Mouse (Mus musculus) thymus, postnatal 10 days (tissue): ENCODE results near the gene Nrg3.

Experiments
- DNase-seq, 2 experiments: peaks; one replicate each; pipeline ENCODE4 v3.0.0; 2021; ENCODE audit warnings: low spot score in 2 of 2

Nrg3 gene

GRCm38 (mm10) chr14:39472790-39473761 lies at the start of gene Nrg3:
Gene Nrg3, minus strand, starts transcription at chr14:39473088.
- DNase-seq, result no peak

DNA sequence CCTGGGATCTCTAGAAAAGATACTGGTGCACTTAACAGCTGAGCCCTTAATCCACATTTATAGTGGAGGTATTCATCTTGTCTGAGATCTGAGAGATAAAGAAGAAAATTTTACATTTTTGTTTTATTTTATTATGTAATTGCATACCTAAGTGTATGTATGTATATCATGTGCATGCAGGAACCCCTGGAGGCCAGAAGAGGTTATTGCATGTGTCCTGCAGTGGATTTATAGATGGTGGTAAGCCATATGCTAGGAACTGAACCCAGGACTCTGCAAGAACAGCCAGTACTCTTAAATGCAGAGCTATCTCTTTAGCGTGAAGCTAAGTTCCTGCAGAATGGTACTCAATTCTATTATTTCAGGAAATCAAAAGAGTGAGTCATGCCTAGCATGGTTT lies 36.1 kb upstream of the Nrg3 start:
- DNase-seq, result no peak

DNA sequence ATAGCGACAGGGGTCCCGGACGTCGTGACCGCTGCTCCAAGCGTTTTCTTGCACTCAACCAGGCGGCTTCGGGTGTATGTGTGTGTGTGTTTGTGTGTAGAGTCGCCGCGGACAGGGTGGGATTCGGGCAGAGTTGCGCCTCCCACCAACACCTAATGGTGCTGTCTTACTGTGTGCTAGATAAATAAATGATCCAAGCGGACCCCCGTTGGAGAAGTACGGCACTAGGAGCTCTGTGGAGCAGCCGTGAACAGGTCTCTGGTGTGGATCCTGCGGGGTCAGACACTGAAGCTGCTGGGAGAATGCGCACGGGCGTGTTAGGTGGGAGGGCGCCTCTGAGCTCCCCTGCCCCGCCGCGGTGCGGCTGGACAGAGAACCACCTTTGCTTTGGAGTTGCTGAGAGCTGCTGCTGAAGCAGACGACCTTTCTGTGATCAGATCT lies 903 bp upstream of the Nrg3 start:
- DNase-seq, result no peak

- DNase-seq, result no peak
Measured at GRCm38 (mm10) chr14:39472146-39472751, 639 bp downstream of the Nrg3 start.

DNA sequence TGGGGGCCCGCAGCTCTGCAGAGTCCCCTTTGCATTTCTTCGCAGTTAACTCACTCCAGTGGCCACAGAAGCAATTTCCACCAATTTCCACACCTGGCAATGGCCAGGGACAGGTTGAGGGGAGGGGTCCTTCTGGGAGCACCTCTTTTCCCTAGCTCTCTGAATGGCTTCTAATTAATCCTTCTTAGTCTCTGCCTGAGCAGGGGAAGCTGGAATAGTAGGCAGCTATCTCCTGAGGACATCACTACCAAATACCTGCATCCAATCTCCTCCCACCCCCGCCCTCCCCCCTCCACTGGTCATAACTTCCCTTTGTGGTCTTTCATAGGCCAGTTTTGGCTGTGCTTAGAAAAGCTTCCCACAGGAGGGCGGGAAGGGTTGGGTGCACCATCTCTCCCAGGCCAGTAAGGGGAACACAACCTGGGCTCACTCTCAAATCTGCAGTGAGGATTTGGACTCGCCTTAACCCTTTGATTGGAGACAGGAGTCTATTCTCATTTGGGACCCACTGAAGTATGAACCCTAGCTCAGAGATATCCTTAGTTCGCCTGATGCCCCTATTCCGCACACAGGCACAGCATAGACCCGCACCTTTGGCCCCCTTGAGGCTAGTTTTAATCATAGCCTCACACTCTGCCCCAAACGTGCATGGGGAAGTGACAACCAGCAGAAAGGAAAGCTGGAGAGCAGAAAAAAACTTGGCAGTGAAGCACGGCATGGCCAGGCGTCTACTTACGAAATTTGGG lies 1.5 kb downstream of the Nrg3 start:
- DNase-seq, result no peak

- DNase-seq, result no peak
Measured at GRCm38 (mm10) chr14:39445501-39445900, 27.4 kb downstream of the Nrg3 start.

DNA sequence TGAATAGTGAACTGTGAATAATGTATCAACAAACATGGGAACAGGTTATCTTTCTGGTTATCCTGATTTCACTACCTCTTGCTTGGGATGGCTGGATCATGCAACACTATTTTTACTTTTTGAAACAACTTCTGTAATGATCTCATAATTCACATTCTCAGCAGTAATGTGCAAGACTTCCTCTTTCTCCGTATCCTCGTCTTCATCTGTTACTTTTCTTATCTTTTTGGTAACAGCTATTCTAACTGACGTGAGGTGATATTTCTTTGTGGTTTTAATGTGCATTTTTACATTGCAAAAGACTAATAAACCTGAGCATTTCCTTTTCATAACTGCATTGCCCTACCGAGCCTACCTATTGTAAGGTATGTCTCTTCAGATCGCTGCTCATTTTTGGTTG lies 44.4 kb downstream of the Nrg3 start:
- no peak for DNase-seq

DNA sequence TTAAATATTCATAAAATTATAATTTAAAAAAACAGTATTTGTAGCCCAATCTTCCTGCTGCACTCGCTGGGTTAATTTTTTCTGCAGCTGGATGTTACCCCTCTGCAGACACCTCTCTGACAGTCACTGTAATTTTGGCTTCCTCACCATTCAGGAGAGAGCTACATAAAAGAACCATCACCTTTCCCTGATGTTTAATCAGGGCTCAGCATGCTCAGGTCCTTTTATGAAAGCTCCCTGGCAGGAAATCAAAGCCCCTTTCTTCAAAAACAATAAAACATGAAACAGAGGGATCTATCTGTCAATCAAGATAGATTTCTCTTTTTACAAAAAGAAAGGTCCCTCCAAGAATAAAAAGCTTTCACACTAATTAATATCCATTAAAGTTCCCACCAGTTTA lies 51.0 kb downstream of the Nrg3 start:
- no peak for DNase-seq

- DNase-seq, result no peak
Measured at GRCm38 (mm10) chr14:39413270-39413669, 59.6 kb downstream of the Nrg3 start.

DNA sequence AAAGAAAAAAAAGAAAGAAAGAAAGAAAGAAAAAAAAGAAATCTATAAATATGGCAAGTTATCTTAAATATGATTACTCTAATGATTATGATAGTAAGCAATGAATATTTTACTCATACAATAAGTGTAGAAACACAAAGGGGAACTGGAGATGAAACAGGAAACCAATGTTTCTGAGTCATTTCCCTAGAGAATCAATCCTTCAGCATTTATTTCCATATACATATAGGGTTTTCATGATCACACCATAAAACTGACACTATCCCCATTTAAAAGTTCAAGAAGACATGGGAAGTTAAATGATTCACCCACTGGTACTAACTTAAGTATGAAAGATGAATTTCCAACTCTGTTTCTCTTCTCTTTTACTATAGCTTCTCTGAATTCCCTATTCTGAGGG lies 86.0 kb downstream of the Nrg3 start:
- no peak for DNase-seq

DNA sequence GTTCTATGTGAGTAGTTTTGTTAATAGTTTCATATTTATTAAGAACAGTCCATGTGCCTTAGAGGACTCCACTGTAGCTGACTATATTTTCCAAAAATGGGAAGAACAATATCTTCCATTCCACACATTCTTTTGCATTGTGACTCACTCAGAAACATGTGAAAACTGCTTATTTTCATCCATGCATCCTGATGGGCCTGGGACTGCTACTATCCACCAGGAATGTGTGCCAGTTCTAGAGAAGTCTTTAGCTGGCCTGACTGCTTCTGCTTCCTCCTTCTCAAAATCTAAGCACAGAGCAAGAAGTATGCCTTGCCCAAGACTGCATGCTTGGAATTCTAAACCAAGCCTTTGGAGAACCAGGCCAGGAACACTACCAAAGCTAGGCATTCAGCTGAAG lies 91.6 kb downstream of the Nrg3 start:
- DNase-seq, result no peak

DNA sequence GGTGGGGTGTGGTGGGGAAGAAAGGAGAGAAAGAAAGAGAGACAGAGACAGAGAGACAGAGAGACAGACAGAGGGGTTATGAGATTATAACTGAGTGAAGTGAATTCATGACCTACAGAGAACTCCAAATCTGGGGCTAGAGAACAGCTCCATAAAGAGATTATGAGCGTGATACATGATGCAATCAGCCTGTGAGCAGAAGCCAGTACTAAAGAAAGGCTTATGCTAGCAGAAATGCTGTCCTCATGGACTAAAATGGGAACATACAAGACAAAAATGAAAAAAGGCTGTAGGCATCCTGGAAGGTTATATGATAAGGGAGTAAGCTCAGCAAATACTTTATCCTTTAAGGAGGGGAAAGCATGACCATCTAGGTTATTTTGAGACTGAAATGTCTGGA lies 99.7 kb downstream of the Nrg3 start:
- no peak for DNase-seq

DNA sequence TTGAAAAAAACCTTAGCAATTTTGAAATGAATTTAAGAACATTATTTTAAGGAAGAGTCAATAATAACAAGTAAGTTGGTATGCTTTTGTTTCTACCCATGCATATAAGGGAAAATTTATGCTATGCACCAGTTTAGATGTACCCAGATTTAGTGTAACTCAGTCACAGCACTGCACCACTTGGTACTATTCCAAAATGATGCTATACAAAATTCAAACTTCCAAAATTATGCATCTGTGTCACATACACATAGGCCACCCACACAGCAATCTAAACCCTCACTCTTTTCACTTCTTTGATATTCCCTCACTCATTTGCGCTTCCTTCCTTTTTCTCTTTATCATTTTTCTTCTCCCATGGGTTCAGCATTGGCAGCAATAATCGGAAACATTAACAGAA lies 116.6 kb downstream of the Nrg3 start:
- DNase-seq, result no peak

DNA sequence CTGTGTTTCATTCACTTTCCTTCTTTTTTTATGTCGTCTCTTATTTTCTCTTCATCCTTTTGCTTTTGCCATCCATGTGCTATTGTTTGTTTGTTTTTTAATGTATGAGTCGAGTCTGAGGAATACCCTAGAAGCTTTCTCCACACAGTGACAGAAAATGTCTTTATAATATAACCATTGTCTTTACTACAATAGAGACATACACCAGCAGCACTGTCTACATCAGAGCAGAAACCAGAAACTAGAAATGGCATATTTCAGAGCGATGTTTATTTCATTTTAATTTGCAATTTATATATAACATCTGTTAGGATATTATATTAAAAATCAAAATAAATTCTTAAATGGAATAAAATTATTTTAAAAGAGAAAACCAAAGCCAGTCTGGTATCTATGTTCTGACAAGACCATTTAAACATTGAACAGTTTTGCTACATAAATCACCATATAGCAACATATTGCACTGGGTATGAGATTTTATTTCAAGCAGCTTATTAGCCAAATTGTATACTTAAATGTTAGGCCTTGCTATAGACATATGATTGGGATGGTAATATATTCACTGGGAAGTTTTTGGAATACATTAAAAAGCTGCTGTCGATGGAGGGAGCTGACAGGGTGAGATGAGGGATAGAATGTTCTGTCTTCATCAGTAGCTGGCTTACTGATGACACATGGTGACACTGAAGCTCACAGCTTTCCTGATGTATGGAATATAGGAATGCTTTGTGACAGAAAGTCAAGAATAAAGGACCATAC lies 120.7 kb downstream of the Nrg3 start:
- DNase-seq, result no peak

- no peak for DNase-seq
Measured at GRCm38 (mm10) chr14:39317424-39318110, 155.3 kb downstream of the Nrg3 start.

DNA sequence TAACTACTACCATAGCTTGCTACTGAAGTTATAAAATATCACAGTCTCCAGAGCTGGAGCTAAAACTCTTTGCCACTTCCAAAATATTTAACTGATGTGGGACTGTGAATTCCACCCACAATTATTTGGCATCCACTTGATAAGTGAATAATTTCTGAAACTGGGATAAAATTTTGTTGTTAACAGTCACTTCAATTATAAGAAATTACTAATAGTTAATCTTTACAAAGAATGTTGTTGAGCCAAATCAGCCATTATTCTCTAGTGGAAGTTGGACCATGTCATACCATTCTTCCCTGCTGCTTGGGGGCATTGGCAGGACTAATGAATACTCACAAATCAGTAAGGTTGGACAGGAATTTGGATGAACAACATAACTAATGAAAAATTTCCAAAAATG lies 158.8 kb downstream of the Nrg3 start:
- DNase-seq, result no peak

GRCm38 (mm10) chr14:39265121-39265520 lies 207.8 kb downstream of the Nrg3 start:
- DNase-seq, result no peak

- no peak for DNase-seq
Measured at GRCm38 (mm10) chr14:39264422-39264821, 208.5 kb downstream of the Nrg3 start.

GRCm38 (mm10) chr14:39261016-39261415 lies 211.9 kb downstream of the Nrg3 start:
- DNase-seq, result no peak

GRCm38 (mm10) chr14:39255391-39255790 lies 217.5 kb downstream of the Nrg3 start:
- DNase-seq, result no peak

DNA sequence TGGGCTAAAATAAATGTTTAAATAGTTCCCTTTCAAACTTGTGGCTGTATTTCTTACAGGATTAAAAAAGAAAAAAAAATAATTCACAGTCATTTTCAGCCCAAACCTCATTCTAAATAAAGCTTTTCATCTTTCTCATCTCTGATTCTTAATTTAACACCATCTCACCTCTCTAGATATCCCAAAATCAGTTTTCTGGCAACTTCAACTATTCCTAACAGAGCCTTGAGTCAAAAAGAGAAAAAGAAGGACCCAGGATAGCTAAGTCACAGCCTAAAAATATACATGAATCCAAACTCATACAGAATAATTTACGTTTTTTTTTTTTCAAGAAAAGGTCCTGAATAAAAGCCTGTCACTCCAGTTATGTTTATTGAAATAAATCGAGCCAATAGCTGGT lies 232.6 kb downstream of the Nrg3 start:
- DNase-seq, result no peak
